Mouse (Mus musculus) spleen, adult 2 months (tissue): Measurements from ENCODE around the gene Sec23b. TPM values are rescaled to one million over a fixed set of nuclear protein-coding genes. Genes with fewer than 3 reads are reported as not detected.
A peak's percentile ranks its signal among the peaks of the same experiment; 100 is the strongest.
"Not testable (repeated sequence)": the region's sequence is repeated elsewhere in the genome, so short reads cannot be mapped to it uniquely, and the experiment has no call there.

Experiments used
- DNase-seq, 2 experiments: peaks; one replicate each; pipeline versions ENCODE4 v3.0.0 to v3.0.0-alpha.2; 2012 to 2021; ENCODE audit warnings: low spot score in 2 of 2, low read depth in 1 of 2
- H3K27ac ChIP-seq: fragments of 200-500 bp; 2 replicates; pipeline ENCODE4 v1.5.1; 2012; ENCODE audit warnings: low read length, inconsistent platforms; ENCODE audit not compliant: insufficient read depth
- H3K27me3 ChIP-seq: fragments of 200-500 bp; 2 replicates; pipeline ENCODE4 v1.6.1; 2012; ENCODE audit warnings: mild to moderate bottlenecking, moderate library complexity, low read length, inconsistent platforms; ENCODE audit not compliant: control insufficient read depth, insufficient read depth
- H3K36me3 ChIP-seq: fragments of 200-500 bp; 2 replicates; pipeline ENCODE4 v1.6.1; 2012; ENCODE audit warnings: mild to moderate bottlenecking, low read length, inconsistent platforms; ENCODE audit not compliant: control insufficient read depth, insufficient read depth
- H3K4me1 ChIP-seq: fragments of 200-500 bp; 2 replicates; pipeline ENCODE4 v1.6.1; 2011; ENCODE audit warnings: inconsistent platforms; ENCODE audit not compliant: control insufficient read depth, insufficient read depth, insufficient read length
- H3K4me3 ChIP-seq: fragments of 200-500 bp; 2 replicates; pipeline ENCODE4 v1.5.1; 2011; ENCODE audit warnings: mild to moderate bottlenecking, inconsistent platforms; ENCODE audit not compliant: insufficient read depth, insufficient read length; ENCODE audit errors: extremely low read depth
- CTCF ChIP-seq: fragments of 200-500 bp; IDR thresholded peaks from 2 replicates; pipeline ENCODE4 v1.5.1; 2011; ENCODE audit warnings: mild to moderate bottlenecking, inconsistent platforms; ENCODE audit not compliant: insufficient read depth, insufficient read length, insufficient replicate concordance; ENCODE audit errors: extremely low read depth
- POLR2A ChIP-seq: fragments of 200-500 bp; IDR thresholded peaks from 2 replicates; pipeline ENCODE4 v1.6.1; 2011; ENCODE audit warnings: low read depth, low read length, inconsistent platforms
- WGBS: fragments of 180-500 bp; shearing (Covaris S2); methylation state at CpG from one replicate; pipeline ENCODE4 v1.1.7; 2018; 5-methylcytosine and 5-hydroxymethylcytosine counted together
- polyA plus RNA-seq: library from polyadenylated mRNA; depleted of rRNA; stranded (reverse); fragments of >200 nt; gene quantifications from 2 replicates; pipeline ENCODE4 v1.2.3, GENCODE M21; 2012

The Sec23b gene
- polyA plus RNA-seq, 1 experiment = 26.5 TPM

DNA sequence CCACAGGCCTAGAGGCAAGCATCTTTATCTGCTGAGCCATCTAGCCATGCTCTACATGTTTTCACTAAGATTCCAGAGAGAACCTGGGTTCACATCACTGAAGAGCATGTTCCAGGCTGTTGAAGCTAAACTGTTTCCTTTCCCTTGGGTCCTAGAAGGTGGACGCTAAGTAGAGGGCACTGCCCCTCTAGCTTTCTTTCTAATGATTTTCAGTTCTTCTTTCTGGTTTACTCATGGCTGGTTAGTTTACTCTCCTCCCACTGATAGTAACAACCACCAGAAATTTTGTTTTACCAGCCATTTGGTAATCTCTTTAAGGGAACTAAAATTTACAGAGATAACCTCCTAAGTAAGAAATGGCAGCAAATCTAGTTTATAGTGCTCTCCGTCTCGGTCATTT, 2.1 kb upstream of the Sec23b start:
- 68% methylated on average over 3 of the region's 3 CpGs for WGBS
- no peak for DNase-seq
- no peaks in the 10 kb centered on the region for H3K36me3 ChIP-seq

DNA sequence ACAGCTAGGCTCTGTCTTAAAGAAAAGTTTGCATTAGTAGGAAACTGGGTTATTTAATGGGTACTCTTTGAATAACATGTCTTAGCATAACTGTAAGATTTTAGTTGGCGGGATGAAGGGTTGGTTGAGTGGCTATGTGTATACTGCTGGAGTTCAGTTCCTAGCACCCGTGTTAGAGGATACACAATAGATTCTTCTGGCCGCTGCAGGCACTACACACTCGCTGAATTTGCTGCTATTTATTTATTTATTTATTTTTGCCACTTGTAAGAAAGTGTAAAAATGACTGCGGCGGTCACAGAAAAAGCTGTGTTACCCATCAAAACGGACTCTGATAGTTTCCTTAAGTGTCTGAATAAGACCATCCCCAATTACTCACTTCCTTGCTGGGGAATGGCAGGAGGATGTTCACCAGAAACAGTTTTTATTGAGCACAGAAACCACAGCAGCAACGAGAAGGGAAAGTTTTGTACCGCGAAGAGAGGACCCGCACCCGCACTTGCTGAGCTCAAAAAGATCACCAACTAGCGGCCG, 676 bp upstream of the Sec23b start:
- peak in 1 of 2 experiments; percentile 26 for DNase-seq
- Histone ChIP-seq H3K4me3 (peak overlapping the region; percentile 93), H3K4me1 (peaks cover 4% of the 10 kb centered on the region; the same call in 1 of the 2 replicates), H3K27me3 (no peaks in the 10 kb centered on the region), H3K27ac (peak overlapping the region; percentile 87), H3K36me3 (peaks cover 2% of the 10 kb centered on the region; the same call in 1 of the 2 replicates)
- TF ChIP-seq CTCF (no peak), POLR2A (no peak)
- 1% methylated on average over 14 of the region's 14 CpGs for WGBS

More for the DNA sequence above, 2.1 kb upstream of the Sec23b start:
- TF ChIP-seq CTCF (no peak), POLR2A (no peak)
- Histone ChIP-seq H3K4me3 (no peak overlapping the region), H3K27ac (no peak overlapping the region), H3K27me3 (no peaks in the 10 kb centered on the region), H3K4me1 (peaks cover 4% of the 10 kb centered on the region; the same call in 1 of the 2 replicates)

DNA sequence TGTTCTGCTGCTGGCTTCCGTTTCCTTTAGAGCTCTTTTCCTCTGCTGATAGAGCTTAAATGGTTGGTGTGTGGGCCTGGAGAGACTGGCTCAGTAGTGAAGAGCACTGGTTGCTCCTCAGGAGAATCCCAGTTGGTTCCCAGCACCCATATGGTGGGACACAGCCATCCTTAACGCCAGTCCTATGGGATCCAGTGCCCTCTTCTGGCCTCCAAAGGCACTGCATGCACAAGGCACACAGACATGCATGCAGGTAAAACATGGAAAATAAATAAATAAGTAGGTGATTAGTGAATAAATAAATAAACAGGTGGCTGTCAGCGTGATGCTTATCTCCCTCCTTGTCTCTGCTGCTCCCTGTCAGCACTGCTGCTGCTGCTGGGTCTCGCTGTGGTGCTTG, 32.7 kb downstream of the Sec23b start:
- no peak for TF ChIP-seq POLR2A
- no peak for TF ChIP-seq CTCF
- H3K4me3 ChIP-seq = no peak overlapping the region
- no peaks in the 10 kb centered on the region for H3K4me1 ChIP-seq
- 90% methylated on average over 4 of the region's 4 CpGs for WGBS
- H3K27me3 ChIP-seq = no peaks in the 10 kb centered on the region
- no peak overlapping the region for H3K27ac ChIP-seq
- H3K36me3 ChIP-seq = peaks cover 29% of the 10 kb centered on the region
- DNase-seq = no peak

DNA sequence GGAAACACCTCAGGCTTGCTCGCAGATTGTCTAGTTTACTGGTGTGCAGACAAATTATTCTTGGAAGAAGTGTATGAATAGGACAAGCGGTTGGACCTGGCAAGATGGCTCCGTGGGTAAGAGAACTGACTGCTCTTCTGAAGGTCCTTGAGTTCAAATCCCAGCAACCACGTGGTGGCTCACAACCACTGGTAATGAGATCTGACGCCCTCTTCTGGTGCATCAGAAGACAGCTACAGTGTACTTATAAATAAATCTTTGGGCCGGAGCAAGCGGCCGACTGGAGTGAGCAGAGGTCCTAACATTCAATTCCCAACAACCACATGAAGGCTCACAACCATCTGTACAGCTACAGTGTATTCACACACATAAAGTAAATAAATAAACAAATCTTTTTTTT, 37.0 kb downstream of the Sec23b start:
- H3K27me3 ChIP-seq, H3K4me1 ChIP-seq, H3K27ac ChIP-seq, DNase-seq, H3K4me3 ChIP-seq: not testable (repeated sequence)
- WGBS = 71% methylated on average over 8 of the region's 8 CpGs
- peaks cover 12% of the 10 kb centered on the region for H3K36me3 ChIP-seq

DNA sequence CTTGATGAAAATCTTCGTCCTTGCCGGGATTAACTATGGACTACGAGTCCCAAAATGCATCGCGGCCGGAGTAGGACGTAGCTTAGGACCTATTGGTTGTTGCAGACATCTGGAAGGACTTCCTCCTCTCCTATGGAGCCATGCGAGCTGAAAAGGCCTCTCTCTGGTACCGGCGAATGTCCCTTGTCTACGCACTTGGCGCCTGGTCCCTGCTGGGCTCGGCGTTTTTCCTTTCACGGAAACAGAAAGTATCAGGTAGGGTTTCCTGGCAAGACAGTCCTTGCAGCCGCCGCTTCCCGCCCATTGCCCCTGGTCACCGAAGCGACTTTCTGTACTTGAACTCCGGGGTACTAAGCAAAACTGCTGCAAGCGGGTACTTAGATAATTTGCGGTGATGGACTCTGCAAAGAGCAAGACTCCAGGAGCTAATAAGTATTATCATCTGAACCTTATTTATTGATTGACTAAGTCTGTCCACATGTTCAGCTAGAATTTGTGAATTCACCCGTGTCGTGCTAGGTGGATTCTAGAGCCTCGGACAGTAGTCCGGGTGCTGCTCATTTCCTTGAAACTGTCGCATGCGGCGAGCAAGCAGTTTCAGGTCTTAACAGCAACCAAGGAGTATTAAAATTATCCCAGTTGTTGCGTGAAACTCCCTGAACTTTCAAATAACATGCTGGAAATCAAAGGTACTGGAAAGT, 38.1 kb downstream of the Sec23b start, which contains the start of gene Smim26:
Gene Smim26 (plus strand): TSS at position 104 of the 701 bp plus-strand sequence.
- WGBS = under 1% methylated on average over 31 of the region's 31 CpGs
- Histone ChIP-seq H3K27ac (peak within 1 kb of the TSS; percentile 49), H3K4me3 (peak within 1 kb of the TSS; percentile 88)

DNA sequence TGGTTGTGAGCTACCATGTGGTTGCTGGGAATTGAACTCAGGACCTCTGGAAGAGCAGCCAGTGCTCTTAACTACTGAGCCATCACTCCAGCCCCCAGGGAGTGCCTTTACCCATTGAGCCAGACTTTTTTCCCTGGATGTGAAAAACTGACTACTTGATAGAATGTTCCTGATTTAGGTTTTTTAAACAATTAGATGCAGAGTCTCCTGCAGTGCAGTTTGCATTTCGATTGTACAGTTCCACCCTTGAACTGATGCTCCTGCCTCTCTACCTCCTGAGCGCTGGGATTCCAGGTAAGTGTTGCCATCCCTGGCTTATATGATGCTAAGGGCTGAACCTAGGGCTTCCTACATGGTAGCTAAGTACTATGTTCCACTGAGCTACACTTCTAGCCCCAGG, 42.0 kb downstream of the Sec23b start:
- H3K27me3 ChIP-seq = no peaks in the 10 kb centered on the region
- no peak for DNase-seq
- H3K36me3 ChIP-seq = peaks cover 3% of the 10 kb centered on the region
- H3K4me1 ChIP-seq = peaks cover 2% of the 10 kb centered on the region; the same call in 1 of the 2 replicates
- no peak overlapping the region for H3K4me3 ChIP-seq
- H3K27ac ChIP-seq = no peak overlapping the region
- 81% methylated on average over 2 of the region's 2 CpGs for WGBS
- no peak for TF ChIP-seq POLR2A
- TF ChIP-seq CTCF = no peak

More for the DNA sequence above, 38.1 kb downstream of the Sec23b start, which contains the start of gene Smim26:
- H3K27me3 ChIP-seq = no peaks in the 10 kb centered on the region
- peak; percentile 43; the same call in 1 of the 2 replicates for TF ChIP-seq POLR2A
- TF ChIP-seq CTCF = no peak
- peak; percentile 27 to 74 for DNase-seq
- H3K4me1 ChIP-seq = peaks cover 2% of the 10 kb centered on the region; the same call in 1 of the 2 replicates
- peaks cover 8% of the 10 kb centered on the region for H3K36me3 ChIP-seq
